Mouse (Mus musculus) heart, postnatal 0 days (tissue): Measurements from ENCODE around the gene Zfp598.

ENCODE experiments used
- CTCF ChIP-seq: IDR thresholded peaks from 2 replicates; pipeline ENCODE4 v1.5.1; 2016; ENCODE audit warnings: antibody characterized with exemption, control low read depth, low read depth
- EP300 ChIP-seq: IDR thresholded peaks from 2 replicates; pipeline ENCODE4 v1.6.1; 2016; ENCODE audit warnings: antibody characterized with exemption, low read depth

GRCm38 (mm10) chr17:24676187-24676586 lies 6.7 kb downstream of the Zfp598 start:
- peak; percentile 75 for TF ChIP-seq CTCF
- TF ChIP-seq EP300: no peak
